14 mouse cellular contexts compared by ENCODE assay signal in the genomic region with DNA sequence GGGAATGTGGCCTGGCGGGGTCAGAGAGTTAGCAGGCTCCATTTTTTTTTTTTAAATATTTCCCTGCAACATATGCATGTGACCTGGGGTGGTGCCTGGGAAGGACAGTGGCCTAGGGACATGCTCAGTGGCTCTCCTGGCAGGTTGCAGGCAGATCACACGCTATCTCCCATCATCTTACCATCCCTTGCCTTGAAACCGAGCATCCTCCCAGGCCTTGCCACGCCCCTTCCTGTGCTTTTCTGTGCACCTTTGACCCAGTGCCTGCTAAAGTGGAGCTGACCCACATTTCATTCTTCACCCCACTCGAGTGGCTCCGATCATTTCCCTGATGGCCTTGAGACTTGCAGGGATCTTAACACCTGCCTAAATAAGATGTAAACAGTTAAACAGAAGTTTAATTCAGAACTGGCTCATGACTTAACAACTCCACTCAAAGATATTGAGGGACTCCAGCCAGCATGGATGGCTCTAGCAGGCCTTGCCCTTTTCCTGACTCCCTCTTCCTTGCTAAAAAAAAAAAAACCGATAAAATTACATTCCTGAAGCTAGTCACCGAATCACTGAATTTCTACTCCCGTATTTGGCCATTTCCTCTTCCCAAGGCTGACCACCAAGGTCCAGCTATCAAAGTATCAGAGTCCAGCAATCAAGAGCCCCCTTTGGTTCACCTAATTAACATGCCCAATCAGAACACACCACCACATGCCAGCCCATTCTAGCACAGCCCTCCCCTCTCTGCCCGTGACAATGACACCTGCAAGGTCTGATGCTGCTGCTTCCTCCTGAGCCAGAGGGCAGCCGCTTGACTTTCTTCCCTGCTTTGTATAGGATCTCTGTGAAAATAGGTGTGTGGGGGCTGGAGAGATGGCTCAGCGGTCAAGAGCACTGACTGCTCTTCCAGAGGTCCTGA. TPM values are rescaled to one million over a fixed set of nuclear protein-coding genes. Genes with fewer than 3 reads are reported as not detected.
DNase-seq lines count a peak whose midpoint lies in the region; ATAC-seq lines count a peak whose summit lies in the region.
"Had no signal": no experiment of that assay in that cellular context is flagged by ENCODE, and none has a peak within 500 bp of the region (broad histone marks: within the 10 kb centered on the region; RNA-seq: fewer than 3 reads in every experiment).

No protein-coding gene starts in this region.

- H3K4me3 ChIP-seq in heart, embryonic 13.5 days: no peak overlapping the region
- H3K4me3 ChIP-seq: layer of hippocampus, adult 2 months; limb, embryonic 12.5 days; midbrain, embryonic 12.5 days had no signal

- WGBS in heart, embryonic 13.5 days: 74% methylated on average over 12 of the region's 12 CpGs

- no peak overlapping the region for H3K4me2 ChIP-seq in heart, embryonic 13.5 days
- H3K4me2 ChIP-seq: hindbrain, embryonic 14.5 days; limb, embryonic 12.5 days; midbrain, embryonic 12.5 days had no signal

- H3K27me3 ChIP-seq in heart, embryonic 13.5 days (replicated peaks): no peaks in the 10 kb centered on the region
- H3K27me3 ChIP-seq: limb, embryonic 12.5 days; midbrain, embryonic 12.5 days had no signal

- H3K27ac ChIP-seq in heart, embryonic 13.5 days (replicated peaks): peak overlapping the region; percentile 36; the same call in 1 of the 2 replicates
- H3K27ac ChIP-seq: hindbrain, embryonic 14.5 days; layer of hippocampus, adult 2 months; limb, embryonic 12.5 days; midbrain, embryonic 12.5 days; stomach, postnatal 0 days had no signal

- ATAC-seq in heart, embryonic 13.5 days (ENCODE audit: extremely low read depth, insufficient number of reproducible peaks, low FRiP score, low TSS enrichment): no peak

- peaks cover 17% of the 10 kb centered on the region; the same call in 1 of the 2 replicates for H3K9me3 ChIP-seq in heart, embryonic 13.5 days

- H3K4me1 ChIP-seq in heart, embryonic 13.5 days: peaks cover 20% of the 10 kb centered on the region
- H3K4me1 ChIP-seq: midbrain, embryonic 12.5 days had no signal

- no peak for DNase-seq in heart, adult 11 months
- peak; percentile 32 for DNase-seq in ovary, adult 18-20 months (ENCODE audit: low spot score)
- no peak for DNase-seq in ovary, postnatal 10 days (ENCODE audit: low spot score)
- peak; percentile 62 for DNase-seq in ZHBTc4 (ENCODE audit: low read depth, low spot score)
- no peak for DNase-seq in right cerebral cortex, adult 2 months (ENCODE audit: low spot score in 2 of 2)
- no peak for DNase-seq in Muller cell, postnatal 12 days (ENCODE audit: inconsistent ontology term)
- DNase-seq: cerebellum, adult 18-20 months; kidney, adult 11 months had no signal

- H3K36me3 ChIP-seq in heart, embryonic 13.5 days: peaks cover 26% of the 10 kb centered on the region

- H3K9ac ChIP-seq in heart, embryonic 13.5 days: no peak overlapping the region
- H3K9ac ChIP-seq: hindbrain, embryonic 14.5 days; limb, embryonic 12.5 days; midbrain, embryonic 12.5 days had no signal

RNA-seq across cellular contexts. Expression of a gene that starts 27.4 kb away (rescaled TPM):
- polyA plus RNA-seq in heart, embryonic 13.5 days (2015; fragmentation: Nextera tagmentation; extraction: Ambion mirVana): 16.2 and 17.3 TPM in 2 replicates

Comparison
In these comparisons a context has a peak if more than half of its experiments do, and no peak if none do; other contexts are left out.
1. DNase-seq: peak in ovary, adult 18-20 months (single experiment) and ZHBTc4 (single experiment); none in heart, adult 11 months (single experiment), ovary, postnatal 10 days (single experiment), right cerebral cortex, adult 2 months (0 of 2) and Muller cell, postnatal 12 days (single experiment).